Mouse (Mus musculus) erythroblast, adult 5-6 weeks (primary cell): ENCODE measurements around the gene Nol3. TPM values are rescaled to one million over a fixed set of nuclear protein-coding genes. Genes with fewer than 3 reads are reported as not detected.
A peak's percentile ranks its signal among the peaks of the same experiment; 100 is the strongest.

ENCODE experiments used
- ATAC-seq: replicated peaks from 2 replicates; pipeline ENCODE4 v1.8.0; 2016; ENCODE audit warnings: moderate number of reproducible peaks, mild to moderate bottlenecking, moderate TSS enrichment, inconsistent platforms; ENCODE audit not compliant: poor library complexity, low FRiP score, severe bottlenecking
- total RNA-seq, 2 experiments: library from RNA; stranded (forward) in 1 of 2; stranded (reverse) in 1 of 2; fragments of 150-400 nt in 1 of 2; fragments of 200-764, 138-1000 nt in 1 of 2; gene quantifications; 2 replicates each; pipeline versions ENCODE4 v1.2.3 to v1.2.4; 2015 to 2017; ENCODE audit warnings: low replicate concordance in 2 of 2

The Nol3 gene
- total RNA-seq, 2 experiments from 2014 or later = not detected

GRCm38 (mm10) chr8:105261326-105261980 lies 14.5 kb upstream of the Nol3 start:
- ATAC-seq = no peak

GRCm38 (mm10) chr8:105263244-105263912 lies 12.6 kb upstream of the Nol3 start:
- no peak for ATAC-seq

- peak; percentile 90 for ATAC-seq
Observed at GRCm38 (mm10) chr8:105264024-105264982, 11.6 kb upstream of the Nol3 start, which contains the start of the genes Tradd and Fbxl8. TSS of gene Tradd (minus strand) at chr8:105264609. TSS of gene Fbxl8 (plus strand) at chr8:105264648.

- no peak for ATAC-seq
Observed at GRCm38 (mm10) chr8:105265128-105265527, 10.8 kb upstream of the Nol3 start.

DNA sequence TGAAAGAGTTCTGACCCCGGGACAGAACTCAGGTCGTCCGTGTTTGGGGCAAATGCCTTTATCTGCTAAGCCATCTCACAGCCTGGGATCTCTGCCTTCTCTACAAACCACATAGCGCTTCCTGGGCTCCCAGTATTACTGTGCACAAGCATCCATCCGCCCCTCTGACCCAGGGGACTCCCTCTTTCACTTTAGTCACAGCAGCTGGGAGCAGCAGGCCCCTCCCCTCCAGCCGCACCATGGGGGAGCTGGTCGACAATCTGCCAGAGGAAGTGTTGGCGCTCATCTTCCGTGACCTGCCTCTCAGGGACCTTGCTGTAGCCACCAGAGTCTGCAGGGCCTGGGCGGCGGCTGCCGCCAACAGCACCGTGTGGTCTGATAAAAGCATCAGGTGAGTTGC lies 9.2 kb upstream of the Nol3 start:
- ATAC-seq = no peak

DNA sequence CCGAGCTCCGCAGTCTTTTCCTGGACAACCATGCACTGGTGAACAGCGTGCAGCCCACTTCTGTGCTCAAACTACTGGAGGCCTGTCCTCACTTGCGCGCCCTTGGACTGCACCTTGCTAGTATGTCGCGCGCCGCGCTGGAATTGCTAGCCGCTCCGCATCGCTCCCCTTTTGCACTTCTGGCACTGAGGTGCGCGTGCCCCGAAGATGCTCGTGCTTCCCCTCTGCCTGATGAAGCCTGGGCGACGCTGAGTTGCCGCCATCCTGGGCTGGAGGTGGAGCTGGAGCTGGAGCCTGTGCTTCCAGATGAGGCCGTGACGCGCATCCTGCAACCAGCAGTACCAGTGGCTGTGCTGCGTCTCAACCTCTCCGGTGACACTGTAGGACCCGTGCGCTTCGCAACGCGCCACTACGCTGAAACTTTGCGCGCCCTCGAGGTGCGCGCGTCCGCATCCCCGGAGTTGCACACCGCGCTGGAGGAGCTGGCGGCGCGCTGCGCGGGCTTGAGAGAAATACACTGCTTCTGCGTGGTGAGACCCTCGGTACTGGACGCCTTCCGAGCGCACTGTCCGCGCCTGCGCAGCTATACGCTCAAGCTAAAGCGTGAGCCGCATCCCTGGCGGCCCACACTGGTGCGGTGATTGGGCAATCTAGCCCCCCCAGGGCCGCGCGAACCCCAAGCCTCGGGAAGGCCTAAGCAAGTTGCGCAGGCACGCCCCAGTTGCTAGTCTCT lies 7.4 kb upstream of the Nol3 start:
- no peak for ATAC-seq

DNA sequence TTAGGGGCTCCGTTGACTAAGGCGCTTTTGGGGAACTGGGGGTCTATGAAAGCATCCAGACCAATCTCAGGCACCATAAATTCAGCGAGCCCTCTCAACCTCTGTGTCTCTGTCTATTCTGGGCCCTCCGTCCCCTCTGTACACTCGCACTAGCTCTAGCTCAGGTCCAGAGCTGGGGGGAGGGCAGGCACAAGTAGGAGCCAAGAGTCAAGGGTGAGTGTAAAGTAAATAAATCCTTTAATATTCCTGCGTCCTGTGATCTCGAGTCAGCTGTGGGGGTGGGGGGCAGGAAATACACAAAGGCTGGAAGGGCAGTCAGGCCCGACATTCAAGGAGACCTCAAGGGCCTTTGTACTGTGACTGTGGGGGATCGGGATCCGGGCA lies 6.9 kb upstream of the Nol3 start:
- ATAC-seq = no peak

GRCm38 (mm10) chr8:105269461-105269947 lies 6.4 kb upstream of the Nol3 start, which contains the start of gene Hsf4:
TSS of gene Hsf4 (plus strand) at chr8:105269801.
- ATAC-seq = no peak

DNA sequence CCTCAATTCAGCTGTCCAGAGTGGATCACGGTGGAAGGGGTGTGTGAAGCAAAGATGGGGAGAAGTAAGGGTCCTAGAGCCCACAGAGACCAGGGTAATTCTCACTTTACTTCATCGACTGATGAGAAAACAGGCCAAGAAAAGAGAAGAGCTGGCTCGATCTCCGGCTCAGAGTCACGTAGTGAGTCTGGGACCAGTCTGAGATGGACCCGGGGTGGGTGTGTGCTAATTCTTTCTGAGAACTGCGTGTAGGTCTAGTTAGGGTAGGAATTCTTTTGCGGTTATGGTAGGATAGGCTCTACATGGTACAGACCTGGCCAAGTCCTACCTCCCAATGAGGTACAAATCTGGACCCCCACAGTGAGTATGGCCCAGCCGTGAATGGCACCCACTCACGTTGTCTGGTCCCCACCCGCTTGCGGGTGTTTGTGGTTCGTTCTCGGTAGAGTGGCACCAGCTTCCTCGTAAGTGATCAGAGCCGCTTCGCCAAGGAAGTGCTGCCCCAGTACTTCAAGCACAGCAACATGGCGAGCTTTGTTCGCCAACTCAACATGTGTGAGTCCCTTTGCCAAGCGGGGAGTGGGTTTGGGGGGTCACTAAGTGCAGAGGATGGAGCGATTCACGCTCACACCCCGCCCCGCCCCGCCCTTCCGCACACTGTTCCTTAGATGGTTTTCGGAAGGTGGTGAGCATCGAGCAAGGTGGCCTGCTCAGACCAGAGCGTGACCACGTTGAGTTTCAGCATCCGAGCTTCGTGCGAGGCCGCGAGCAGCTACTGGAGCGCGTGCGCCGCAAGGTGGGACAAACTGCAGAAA lies 5.6 kb upstream of the Nol3 start:
- no peak for ATAC-seq

DNA sequence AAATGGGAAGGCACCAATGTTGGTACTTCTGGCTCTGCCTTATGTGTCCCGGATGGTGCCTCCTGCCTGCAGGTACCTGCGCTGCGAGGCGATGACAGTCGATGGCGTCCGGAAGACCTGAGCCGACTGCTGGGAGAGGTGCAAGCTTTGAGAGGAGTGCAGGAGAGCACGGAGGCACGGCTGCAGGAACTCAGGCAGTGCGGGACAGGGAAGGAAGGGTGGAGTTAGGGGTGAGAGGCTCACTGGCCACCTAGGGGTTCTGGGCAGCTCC lies 5.1 kb upstream of the Nol3 start:
- no peak for ATAC-seq

DNA sequence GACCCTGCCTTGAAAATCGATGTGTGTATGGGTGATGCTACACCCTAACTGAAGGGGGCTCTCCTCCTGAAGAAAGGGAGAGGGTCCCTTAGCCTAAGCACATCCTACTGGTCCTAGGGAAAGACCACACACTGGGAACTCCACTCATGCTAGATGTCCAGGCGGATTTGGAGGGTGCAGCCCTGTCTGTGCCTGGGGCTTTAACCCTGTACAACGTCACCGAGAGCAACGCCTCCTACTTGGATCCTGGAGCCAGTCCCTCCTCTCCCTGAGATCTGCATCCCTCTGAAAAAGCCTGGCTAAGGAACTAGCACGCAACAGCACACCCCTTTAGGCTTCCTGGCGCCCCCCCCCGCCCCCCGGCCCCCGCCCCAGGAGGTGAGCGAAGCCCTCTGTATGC lies 553 bp upstream of the Nol3 start:
- no peak for ATAC-seq

DNA sequence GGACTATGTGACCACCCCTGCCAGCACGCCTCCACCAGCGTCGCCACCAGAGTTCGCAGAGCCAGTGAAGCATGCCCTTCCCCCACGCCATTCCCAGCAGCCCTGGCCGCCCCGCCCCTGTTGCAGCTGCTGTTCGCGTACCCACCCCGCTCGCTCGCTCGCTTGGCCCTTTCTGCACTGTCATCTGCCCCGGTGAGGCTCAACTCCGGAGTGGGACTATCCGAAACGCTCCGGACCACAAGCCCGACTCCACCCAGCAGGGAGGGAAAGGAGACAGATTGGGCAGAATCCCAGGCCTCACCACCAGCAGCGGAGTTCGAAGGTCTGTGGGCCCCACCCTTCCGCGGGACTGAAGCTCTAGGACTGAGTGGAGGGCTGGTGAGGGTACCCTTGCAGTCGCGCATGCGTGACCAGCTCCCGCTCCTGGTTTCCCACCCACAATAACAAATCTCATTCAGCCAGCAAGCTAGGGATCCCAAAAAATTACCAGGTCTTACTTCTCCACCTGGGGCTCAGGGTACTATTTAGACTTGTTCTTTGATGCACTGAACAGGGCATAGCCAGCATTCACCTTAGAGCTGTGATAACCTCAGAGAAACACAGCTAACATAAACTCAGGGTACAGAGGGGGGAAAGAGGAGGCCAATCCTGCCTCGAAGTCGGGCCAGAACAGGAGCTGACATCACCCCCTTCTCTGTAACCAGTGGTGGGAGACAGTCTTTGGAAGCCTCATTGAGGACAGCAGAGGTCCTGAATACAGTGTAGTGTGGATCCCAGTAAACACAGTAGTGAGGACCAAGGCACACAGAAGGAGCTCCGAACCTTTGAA lies 566 bp downstream of the Nol3 start:
- ATAC-seq = peak; percentile 37; the same call in 1 of the 2 replicates

- peak; percentile 79 for ATAC-seq
Observed at GRCm38 (mm10) chr8:105278911-105279334, 3.0 kb downstream of the Nol3 start.

DNA sequence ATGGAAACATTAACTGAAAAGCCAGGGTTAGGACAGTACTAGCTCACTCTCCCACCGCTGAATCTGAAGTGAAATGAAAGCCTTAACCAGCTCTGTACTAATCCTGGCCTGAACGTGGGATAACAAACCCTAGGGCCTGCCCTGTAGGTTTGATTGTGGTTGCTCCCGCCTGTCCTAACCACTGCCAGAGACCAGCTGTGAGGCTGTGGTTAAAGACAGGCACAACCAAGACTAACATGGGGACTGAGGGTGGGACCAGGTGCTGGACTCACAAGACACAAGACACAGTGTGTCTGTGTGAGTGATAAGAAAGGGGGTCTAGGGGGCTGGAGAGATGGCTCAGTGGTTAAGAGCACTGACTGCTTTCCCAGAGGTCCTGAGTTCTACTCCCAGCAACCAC lies 4.6 kb downstream of the Nol3 start:
- no peak for ATAC-seq

DNA sequence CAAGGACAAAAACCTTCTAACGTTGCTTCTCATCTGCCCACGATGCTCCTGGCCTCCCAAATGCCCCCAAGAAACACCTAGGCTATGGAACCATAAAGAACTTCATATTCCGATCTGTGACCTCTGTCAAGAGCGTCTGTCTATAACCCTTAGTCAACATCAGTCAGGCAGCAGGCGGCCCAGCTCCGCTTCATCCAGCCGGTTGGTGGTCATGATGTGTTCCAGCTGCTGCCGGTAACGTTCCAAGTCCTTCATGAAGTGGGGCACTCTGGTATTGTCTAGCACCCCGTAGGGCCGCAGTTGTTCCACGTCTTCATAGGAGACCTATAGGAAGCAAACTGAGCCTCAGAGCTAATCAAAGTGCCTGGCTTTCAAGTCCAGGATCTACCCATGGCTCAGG lies 5.9 kb downstream of the Nol3 start:
- ATAC-seq = no peak

GRCm38 (mm10) chr8:105282239-105282638 lies 6.3 kb downstream of the Nol3 start:
- no peak for ATAC-seq

- ATAC-seq = peak; percentile 66
Observed at GRCm38 (mm10) chr8:105283074-105283473, 7.1 kb downstream of the Nol3 start.

GRCm38 (mm10) chr8:105285514-105285913 lies 9.6 kb downstream of the Nol3 start:
- ATAC-seq = no peak
